Mouse (Mus musculus) embryo, embryonic 11.5 days (tissue): Measurements from ENCODE around the gene Cdh6.

Experiments
- DNase-seq: peaks from one replicate; pipeline ENCODE4 v3.0.0-alpha.2; 2012; ENCODE audit warnings: low read depth, low spot score

Cdh6 gene

DNA sequence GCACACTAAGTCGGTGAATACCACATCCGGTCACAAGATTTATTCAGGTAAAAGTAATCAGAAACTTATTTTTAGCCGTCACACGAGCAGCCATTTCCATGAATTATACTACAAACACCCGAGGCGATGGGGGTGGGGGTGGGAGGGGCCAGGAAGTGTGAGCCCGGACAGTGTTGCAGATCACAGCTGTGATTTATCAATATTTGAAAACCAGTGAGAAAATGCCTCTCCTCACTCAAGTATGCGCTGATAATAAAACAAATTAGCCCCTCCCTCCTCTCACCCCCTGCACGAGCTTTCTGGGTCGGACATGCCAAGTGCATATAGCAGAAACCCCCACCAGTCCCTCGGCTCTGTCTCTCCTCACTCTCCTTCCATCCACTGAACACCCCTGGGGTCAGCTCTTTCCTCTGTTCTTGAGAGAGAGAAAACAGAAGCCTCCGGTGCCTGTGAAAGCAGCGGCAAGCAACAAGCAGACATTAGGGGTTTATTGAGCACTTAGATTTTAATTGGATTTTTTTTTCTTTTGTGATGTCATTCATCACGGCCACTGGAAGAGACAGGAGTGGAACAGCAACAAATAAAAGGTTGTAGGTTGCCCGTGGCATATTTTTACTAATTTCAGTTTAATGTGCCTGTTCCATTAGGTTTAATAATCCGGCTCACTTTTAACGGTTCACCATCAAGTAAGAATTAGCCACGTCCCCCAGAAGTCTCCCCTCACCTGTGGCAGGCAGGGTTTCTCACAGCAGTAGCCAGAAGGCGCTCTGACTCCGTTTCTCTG lies 105.9 kb downstream of the Cdh6 start:
- no peak for DNase-seq

DNA sequence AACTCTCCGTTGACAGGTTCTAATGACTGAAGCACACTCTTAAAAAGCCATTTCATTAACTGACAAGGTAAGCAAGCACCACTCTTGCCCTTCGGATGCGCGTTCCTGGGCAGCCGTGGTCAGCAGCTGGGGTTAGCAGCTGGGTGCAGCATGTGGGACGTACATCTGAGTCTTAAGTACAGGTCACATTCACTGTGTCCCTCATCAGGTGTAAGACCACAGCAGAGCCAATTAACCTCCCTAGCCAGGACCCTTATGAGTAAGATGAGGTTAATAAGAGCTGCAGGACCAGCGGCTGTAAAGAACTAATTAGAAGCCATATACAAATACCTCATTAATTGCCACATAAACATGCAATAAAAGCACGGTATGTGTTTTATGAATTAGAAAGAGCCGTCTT lies 106.7 kb downstream of the Cdh6 start:
- DNase-seq, result no peak

DNA sequence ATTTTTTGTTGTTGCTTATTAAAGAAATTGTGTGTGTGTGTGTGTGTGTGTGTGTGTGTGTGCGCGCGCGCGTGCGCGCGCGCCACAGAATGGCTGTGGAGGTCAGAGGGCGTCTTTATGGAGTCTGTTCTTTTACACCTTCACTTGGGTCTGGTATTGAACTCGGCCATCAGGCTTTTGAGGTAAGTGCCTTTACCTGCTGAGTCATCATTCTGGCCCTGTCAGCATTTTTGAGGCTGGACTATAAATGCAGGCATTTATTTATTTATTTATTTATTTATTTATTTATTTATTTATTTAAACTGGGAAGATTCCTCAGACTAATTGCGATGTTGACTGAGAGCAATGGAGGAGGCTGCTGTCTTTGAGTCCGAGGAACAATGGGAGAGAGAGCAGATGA lies 109.8 kb downstream of the Cdh6 start:
- DNase-seq, result no peak

DNA sequence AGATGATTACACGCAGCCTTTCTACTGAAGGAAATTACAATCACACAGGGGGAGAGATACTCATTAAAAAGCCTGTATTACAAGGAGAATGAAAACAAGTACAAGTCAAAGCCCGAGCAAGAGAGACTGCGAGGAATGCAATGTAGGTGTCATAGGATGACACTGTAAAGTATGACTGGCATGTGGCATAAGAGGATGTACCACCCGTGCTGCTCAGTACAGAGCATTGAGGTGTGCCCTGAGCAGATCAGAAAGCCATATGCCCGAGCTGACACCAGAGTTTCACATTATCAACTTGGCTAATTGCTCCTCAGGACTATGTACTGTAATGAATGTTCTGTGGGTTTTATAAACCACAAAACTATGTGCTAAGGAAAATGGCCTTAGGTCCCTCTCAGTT lies 115.7 kb downstream of the Cdh6 start:
- no peak for DNase-seq

DNA sequence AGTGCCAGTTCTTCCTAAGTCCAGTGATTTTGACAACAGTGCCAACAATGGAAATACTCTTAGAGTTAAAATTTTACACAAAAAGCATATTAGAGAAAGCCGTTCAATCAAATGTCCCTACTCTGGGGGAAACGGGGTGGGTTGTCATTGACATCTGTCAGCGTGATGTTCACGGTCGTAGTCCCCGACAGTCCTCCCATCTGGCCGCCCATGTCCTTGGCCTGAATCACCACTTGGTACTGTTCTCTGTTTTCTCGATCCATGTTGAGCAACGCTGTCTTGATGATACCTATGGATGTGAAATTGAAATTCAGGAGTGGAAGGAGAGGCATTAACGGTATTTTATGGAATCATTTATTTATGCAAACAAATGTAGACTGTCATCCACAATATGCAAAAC lies 116.2 kb downstream of the Cdh6 start:
- DNase-seq, result no peak

DNA sequence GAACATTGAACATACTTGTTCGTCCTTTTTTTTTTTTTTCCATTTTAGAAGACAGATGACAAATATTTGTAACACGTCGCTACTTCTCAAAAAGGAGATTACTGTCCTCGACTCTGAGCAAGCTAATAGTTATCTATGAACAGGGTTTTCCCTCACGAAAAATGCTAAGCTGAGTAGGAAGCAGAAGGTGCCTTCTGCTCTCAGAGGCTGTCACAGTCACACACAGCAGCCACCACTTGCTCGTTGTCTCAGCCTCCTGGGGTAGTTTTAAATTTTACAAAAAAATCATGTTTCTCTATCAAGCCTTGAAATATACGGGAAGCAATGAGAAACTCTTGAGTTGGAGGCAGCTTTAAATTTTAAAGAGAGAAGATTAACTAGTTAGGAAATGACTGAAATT lies 125.6 kb downstream of the Cdh6 start:
- DNase-seq, result no peak

DNA sequence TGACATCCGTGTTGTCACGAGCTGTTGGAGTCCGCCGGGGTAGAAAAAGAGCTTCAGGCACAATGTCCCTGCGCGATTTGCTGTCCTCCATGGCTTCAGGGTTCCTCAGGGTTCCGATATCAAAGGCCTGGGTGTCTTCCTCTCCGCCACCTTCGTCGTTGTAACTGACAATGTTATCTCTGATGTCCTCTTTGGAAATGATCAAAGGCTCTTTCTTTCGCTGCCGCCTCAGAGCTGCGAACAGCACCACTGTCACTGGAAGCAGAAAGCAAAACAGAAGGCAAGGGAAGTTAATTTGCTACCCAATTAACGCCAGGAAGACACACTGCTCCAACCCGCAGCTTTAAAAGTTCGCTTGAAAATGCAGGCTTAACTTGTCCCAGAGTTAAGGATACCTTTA lies 139.0 kb downstream of the Cdh6 start:
- DNase-seq, result no peak

DNA sequence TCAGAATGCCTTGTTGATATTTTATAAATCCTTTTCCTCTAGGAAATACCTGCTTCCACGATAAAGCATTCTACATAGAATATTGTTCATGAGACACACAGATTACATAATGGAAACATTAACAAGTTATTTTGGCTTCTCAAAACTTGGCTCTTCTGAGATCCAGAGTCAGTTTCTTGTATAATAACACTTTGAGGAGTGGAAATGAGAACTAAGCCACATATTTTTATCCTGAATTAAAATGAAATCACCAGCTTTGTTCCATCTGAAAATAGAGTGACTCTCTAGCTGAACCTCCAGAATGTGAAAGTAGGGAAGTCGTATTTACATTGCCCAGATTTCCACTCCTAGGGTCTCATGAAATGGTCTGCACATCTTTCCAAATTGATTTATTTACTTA lies 142.8 kb downstream of the Cdh6 start:
- no peak for DNase-seq

DNA sequence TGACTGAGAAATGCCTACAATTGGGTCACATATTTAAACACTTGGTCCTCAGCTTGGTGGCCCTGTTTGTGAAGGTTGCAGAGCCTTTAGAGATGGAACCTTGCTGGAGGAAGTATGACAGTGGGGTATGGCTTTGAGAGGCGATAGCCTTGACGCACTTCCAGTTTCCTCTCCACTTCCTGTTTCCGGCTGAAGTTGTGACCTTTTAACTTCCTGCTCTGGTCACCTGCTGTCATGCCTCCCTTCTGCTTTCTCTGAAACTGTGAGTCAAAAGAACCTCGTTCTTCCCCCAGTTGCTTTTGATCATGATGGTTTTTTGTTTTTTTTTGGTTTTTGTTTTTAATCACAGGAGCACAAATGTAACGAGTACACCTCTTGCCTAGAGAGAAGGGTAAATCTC lies 146.0 kb downstream of the Cdh6 start:
- no peak for DNase-seq

DNA sequence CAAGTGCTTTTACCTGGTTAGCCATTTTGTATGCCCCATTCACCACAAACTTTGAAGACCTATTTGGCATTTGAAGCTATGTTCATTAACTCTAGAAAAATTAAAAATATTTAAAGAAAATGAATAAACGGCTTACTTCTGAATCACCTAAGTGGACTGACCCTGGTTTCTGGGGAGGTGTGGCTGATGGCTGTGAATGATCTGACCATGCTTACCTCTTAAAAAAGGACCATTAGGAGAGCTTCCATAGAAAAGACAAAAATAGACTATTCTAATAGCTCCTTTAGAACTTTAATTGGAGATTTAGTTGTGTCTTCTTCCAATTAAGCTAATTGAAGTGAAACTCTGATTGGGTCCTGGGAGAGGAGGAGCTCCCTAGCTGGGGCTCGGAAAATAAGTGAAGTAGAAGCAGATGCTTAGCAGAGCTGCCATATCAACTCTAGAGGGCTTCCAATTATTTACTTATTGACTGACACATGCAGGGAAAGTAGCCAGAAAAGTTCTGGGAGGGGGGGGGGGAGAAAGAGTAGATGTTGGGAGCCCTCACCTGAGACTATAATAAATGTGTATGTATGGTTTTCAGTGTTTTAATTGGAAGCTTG lies 156.6 kb downstream of the Cdh6 start:
- DNase-seq, result no peak

DNA sequence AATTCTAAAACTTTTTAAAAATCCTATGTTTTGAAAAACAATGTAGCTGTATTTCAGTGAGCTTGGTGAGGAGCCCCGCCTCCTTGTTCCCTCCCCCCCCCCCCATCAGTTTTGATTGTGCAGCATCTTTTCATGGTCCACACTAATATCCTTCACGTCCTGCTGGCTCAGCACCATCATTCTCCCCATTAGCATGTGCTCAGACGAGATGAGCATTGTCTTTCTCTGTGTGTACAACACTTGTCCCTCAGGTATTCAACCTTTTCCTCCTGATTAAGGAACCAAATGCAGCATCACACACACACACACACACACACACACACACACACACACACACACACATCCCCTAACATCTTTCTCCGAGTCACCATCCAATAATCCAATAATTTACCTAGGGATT lies 164.7 kb downstream of the Cdh6 start:
- DNase-seq, result no peak

DNA sequence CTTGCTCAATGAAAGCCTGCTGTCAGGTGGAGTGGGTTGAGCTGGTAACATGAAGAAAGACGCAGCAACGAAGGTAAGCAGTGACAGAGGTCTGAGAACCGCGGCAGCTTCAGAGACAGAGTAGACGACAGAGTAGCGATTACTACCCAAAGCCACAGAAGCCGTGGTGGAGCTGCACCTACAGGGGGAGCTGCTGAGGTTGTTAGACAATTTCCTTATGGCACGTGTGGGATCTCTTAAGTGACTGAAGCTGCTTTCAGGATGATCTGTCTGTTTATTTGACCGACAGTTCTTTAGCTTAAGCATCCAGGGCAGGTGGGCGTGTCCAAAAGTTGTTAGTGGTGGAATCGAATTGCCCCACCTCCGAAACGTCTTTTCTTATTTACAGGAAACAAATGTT lies 167.5 kb downstream of the Cdh6 start:
- DNase-seq, result no peak

DNA sequence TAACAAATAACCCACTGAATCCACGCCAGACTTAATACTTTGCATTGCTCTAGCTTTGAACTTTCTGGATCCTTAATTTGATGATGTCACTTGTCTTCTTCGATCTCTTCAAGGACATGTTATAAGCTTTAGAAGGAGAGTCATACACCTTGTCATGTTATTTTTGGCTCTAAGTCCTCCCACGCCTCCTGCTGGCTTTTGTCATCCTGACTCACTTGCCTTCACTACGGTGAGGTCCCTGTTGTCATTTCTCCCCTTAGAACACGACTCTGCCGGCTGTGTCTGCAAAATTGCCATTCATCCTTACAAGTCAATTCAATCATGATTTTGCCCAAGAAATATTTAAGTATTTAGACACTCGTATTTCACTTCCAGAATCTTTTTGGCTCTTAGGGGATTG lies 171.9 kb downstream of the Cdh6 start:
- DNase-seq, result no peak

DNA sequence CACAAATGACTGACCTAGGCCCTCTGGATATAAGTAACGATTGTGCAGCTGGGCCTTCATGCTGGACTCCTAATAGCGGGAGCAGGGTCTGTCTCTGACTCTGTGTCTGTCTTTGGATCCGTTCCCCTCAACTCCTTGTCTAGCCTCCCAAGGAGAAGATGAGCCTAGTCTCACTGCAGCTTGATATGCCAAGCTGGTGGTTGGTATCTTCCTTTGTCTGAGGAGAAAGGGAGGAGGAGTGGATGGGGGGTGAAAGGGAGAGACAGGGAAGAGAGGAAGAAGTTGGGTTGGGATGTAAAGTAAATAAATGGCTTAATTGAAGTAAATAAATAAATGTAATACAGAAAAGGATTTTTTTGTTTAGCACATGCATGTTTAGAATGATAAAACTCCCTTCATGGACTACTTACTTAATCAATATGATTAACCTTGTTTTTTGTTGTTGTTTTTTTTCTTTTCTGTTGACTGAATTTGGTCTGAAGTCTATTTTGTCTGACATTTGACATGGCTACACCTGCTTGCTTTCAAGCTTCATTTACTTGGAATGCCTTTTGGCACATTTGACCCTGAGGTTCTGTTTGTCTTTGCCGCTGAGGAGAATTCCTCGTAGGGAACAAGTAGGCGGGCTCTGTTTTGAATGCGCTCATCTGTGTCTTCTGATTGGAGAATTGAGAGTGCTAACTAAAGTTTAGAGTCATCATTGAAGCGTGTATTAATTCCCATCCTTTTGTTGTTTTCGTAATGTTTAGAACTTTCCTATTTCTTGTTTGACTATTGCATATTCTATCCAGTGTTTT lies 178.7 kb downstream of the Cdh6 start:
- DNase-seq, result no peak
